Mouse (Mus musculus): ENCODE results near the gene Hnrnpl.

DNA sequence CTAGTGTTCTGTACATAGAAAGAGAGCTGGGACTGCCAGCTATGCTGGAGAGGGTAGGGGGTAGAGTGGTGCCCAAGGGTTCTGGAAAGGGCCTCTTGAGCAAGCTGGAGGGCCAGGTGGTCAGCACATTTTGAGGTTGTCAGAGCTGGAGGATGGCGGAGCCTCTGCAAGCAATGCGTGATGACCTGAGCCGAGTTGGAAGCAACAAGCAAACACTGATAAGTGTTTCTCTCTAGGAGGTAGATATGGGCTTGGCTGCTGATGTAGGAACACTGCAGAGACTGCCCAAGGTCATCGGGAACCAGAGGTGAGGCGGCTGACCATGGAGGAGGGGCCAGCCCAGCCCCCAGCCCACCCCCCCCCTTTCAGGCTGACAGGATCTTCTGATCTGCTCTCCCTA is 22.6 kb downstream of the Hnrnpl start:
- TF ChIP-seq CTCF (IDR thresholded peaks at IDR 0.05; ENCODE audit: low read depth): no peak
- TF ChIP-seq EP300 (IDR thresholded peaks at IDR 0.05; ENCODE audit: low read depth): no peak
